Mouse (Mus musculus) limb, embryonic 13.5 days (tissue): ENCODE measurements around the gene 5730596B20Rik. TPM values are rescaled to one million over a fixed set of nuclear protein-coding genes. Genes with fewer than 3 reads are reported as not detected.
A peak's percentile ranks its signal among the peaks of the same experiment; 100 is the strongest.

Source experiments
- ATAC-seq: fragments of 200-750 bp; cut with Nextera tagmentation; 2 replicates; pipeline ENCODE4 v1.8.0; 2017; ENCODE audit warnings: low read depth, moderate number of reproducible peaks, moderate TSS enrichment; ENCODE audit not compliant: low FRiP score
- H3K27ac ChIP-seq: fragments of 300-500 bp; sonication (generic); 2 replicates; pipeline ENCODE4 v1.5.1; 2015; ENCODE audit warnings: inconsistent platforms, mild to moderate bottlenecking, moderate library complexity
- H3K27me3 ChIP-seq: fragments of 300-500 bp; sonication (generic); 2 replicates; pipeline ENCODE4 v1.6.1; 2015; ENCODE audit warnings: mild to moderate bottlenecking, inconsistent platforms
- H3K36me3 ChIP-seq: fragments of 300-500 bp; sonication (generic); 2 replicates; pipeline ENCODE4 v1.6.1; 2015; ENCODE audit warnings: inconsistent platforms, mild to moderate bottlenecking, moderate library complexity
- H3K4me1 ChIP-seq: fragments of 300-500 bp; sonication (generic); 2 replicates; pipeline ENCODE4 v1.6.1; 2015; ENCODE audit warnings: inconsistent platforms
- H3K4me2 ChIP-seq: fragments of 300-500 bp; sonication (generic); replicated peaks from 2 replicates; pipeline ENCODE4 v1.6.1; 2015; ENCODE audit warnings: inconsistent platforms, mild to moderate bottlenecking, moderate library complexity
- H3K4me3 ChIP-seq: fragments of 300-500 bp; sonication (generic); 2 replicates; pipeline ENCODE4 v1.5.1; 2015; ENCODE audit warnings: moderate library complexity, mild to moderate bottlenecking, inconsistent platforms
- H3K9ac ChIP-seq: fragments of 300-500 bp; sonication (generic); 2 replicates; pipeline ENCODE4 v1.6.1; 2015; ENCODE audit warnings: mild to moderate bottlenecking, inconsistent platforms
- H3K9me3 ChIP-seq: fragments of 300-500 bp; sonication (generic); 2 replicates; pipeline ENCODE4 v1.6.1; 2016; ENCODE audit warnings: inconsistent platforms
- WGBS: fragments of 180-500 bp; shearing (Covaris S2); methylation state at CpG from one replicate; pipeline ENCODE4 v1.1.7; 2015; 5-methylcytosine and 5-hydroxymethylcytosine counted together
- polyA plus RNA-seq: library from polyadenylated mRNA; unstranded; fragments of >200 nt; fragmentation: Nextera tagmentation; extraction: Ambion mirVana; gene quantifications from 2 replicates; pipeline ENCODE4 v1.2.1, GENCODE M21; 2015

5730596B20Rik gene
- polyA plus RNA-seq, 1 experiment from 2014 or later = 0.71 TPM

DNA sequence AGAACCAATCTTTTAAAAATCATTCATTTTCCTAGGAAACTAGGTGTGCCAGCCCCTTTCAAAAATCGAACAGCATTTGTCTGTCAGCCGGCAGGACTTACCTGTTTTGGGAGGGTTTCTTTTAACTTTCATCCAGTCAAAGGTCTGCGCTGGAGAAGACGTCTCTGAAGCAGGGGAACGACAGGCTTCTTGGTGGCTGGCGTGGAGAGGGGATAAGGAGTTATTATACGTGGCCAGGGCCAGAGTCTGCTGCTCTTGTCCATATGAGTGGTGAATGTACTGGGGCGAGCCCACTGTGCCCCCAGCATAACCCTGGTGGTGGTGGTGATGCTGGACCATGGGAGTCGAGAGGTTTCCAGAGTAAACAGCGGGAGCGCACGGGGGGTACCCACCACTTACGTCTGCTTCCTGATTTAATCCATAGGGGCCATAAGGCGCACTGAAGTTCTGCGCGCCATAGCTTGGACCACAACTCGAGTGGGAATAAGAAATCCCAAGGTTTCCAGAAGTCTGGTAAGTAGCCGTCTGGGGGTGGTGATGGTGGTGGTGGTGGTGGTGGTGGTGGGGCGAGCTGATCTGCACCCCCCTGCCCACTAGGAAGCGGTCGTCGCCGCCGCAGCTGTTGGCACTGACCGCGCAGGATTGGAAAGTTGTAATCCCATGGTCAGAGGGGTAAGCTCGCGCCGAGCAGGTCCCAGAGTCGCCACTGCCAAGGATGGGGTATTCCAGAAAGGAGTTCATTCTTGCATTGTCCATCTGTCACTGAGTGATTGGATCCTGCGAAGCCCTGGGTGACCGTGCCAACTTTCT lies 19.6 kb upstream of the 5730596B20Rik start:
- no peaks in the 10 kb centered on the region for H3K9me3 ChIP-seq
- peaks cover 89% of the 10 kb centered on the region for H3K27me3 ChIP-seq
- H3K4me3 ChIP-seq = peak overlapping the region; percentile 72
- H3K9ac ChIP-seq = no peak overlapping the region
- ATAC-seq = no peak
- H3K36me3 ChIP-seq = no peaks in the 10 kb centered on the region
- H3K27ac ChIP-seq = no peak overlapping the region
- under 1% methylated on average over 32 of the region's 32 CpGs for WGBS
- H3K4me1 ChIP-seq = peaks cover 38% of the 10 kb centered on the region
- peak overlapping the region; percentile 100 for H3K4me2 ChIP-seq

DNA sequence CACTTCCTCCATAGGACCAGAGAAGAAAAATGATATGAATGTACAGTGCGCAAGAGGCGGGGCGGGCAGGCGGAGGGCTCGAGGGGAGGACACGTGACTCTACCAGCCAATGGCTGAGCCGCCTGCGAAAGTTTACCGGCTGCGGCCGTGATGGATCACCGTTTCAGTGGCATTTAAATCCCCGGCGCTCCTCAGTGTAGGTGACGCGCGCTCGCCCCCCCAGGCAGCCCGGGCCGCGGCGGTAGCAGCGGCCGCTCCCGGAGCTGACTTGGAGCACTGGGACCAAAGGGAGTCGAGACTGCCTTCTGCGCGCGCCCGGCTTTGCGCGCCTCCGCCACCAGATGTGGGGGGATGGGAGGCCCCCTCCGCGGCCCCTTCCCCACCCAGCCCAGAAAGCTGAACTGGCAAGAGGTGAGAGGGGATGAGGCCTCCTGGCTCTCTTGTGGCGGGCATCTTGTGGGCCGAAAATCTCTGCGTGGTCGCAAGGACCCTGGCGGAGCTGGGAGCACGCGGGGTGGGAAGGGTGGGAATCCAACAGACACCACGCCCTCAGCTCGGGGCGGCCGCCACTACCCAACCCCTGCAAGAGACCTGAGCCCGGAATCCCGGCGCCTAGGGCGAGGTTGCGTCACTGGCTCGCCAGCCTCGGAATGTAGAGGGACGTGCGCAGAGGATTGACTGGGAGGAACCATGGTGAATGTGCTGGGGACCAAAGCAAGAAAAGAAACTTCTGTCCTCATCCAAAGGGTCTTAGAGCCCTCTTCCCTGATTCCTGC lies 18.8 kb upstream of the 5730596B20Rik start, which contains the start of gene Hoxa1:
TSS of gene Hoxa1 (minus strand) at position 42 of the 776 bp plus-strand sequence.
- Histone ChIP-seq H3K36me3 (no peaks in the 10 kb centered on the region), H3K27me3 (peaks cover 89% of the 10 kb centered on the region), H3K4me1 (peaks cover 45% of the 10 kb centered on the region), H3K9me3 (no peaks in the 10 kb centered on the region), H3K27ac (peak within 1 kb of the TSS; percentile 10; the same call in 1 of the 2 replicates), H3K4me3 (peak within 1 kb of the TSS; percentile 72), H3K4me2 (peak within 1 kb of the TSS; percentile 100), H3K9ac (peak within 1 kb of the TSS; percentile 67)
- WGBS = under 1% methylated on average over 55 of the region's 55 CpGs
- peak; percentile 84 for ATAC-seq

DNA sequence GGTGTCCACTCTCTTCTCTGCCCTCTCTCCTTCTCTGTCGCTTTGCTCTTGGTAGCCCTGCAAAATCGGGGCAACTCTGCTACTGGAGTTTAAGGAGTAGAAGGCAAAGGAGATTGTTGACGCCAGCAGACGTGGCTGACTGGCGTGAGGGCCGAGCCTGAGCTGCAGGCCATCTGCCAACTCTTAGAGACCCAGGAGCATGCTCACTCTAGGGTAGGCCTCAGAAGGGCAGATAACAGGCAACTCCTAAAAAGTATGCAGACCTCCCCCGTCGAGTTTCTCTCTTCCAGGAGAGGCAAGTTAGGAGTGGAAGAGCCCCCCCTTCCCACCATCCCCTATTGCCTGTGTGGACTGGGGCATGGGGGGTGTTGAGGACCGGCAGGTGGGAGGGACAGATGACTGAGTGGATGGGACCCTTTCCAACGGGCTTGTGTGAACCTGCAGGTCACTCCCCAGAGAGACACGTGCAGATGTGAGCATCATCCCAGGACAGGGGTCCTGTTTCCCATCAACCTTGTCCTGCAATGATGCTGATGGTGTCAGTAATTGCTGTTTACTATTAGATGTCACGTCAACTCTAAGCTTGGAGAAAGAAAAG lies 18.0 kb upstream of the 5730596B20Rik start:
- Histone ChIP-seq H3K9ac (peak overlapping the region; percentile 67; the same call in 1 of the 2 replicates), H3K27ac (no peak overlapping the region), H3K9me3 (no peaks in the 10 kb centered on the region), H3K27me3 (peaks cover 89% of the 10 kb centered on the region), H3K36me3 (no peaks in the 10 kb centered on the region), H3K4me3 (peak overlapping the region; percentile 72), H3K4me2 (peak overlapping the region; percentile 100), H3K4me1 (peaks cover 52% of the 10 kb centered on the region)
- WGBS = 9% methylated on average over 12 of the region's 12 CpGs
- 0 out of 2 replicates have a peak, but pooled peaks have one; percentile 9 for ATAC-seq

DNA sequence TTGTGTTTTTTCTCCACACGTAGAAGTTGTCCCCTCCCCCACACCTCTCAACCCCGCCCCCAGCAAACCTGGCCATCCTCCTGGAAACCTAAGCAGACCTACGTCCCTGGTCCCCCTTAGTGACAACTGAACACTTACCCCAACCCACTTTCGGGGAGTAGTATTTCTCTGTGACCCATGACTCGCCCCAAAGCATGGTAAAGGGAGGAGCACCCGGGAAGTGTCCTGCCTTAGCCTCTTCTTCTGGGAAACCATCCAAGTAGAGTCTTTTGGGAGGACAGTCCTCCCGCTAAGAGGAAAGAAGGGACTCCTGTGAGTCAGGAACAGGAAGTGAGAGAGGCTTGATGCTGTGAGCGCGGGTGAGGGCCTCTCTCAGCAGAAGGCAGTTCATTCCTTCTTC lies 17.3 kb upstream of the 5730596B20Rik start:
- peak overlapping the region; percentile 100 for H3K4me2 ChIP-seq
- H3K36me3 ChIP-seq = no peaks in the 10 kb centered on the region
- peak overlapping the region; percentile 72; the same call in 1 of the 2 replicates for H3K4me3 ChIP-seq
- no peaks in the 10 kb centered on the region for H3K9me3 ChIP-seq
- no peak overlapping the region for H3K27ac ChIP-seq
- no peak for ATAC-seq
- H3K4me1 ChIP-seq = peaks cover 59% of the 10 kb centered on the region
- no peak overlapping the region for H3K9ac ChIP-seq
- H3K27me3 ChIP-seq = peaks cover 89% of the 10 kb centered on the region
- WGBS = 14% methylated on average over 9 of the region's 9 CpGs

- peaks cover 87% of the 10 kb centered on the region for H3K27me3 ChIP-seq
- H3K9ac ChIP-seq = peak overlapping the region; percentile 31; the same call in 1 of the 2 replicates
- peak; percentile 21; the same call in 1 of the 2 replicates for ATAC-seq
- WGBS = 3% methylated on average over 30 of the region's 30 CpGs
- no peaks in the 10 kb centered on the region for H3K9me3 ChIP-seq
- no peaks in the 10 kb centered on the region for H3K36me3 ChIP-seq
- peak overlapping the region; percentile 72 for H3K4me3 ChIP-seq
- H3K27ac ChIP-seq = no peak overlapping the region
- H3K4me2 ChIP-seq = peak overlapping the region; percentile 100
- H3K4me1 ChIP-seq = peaks cover 64% of the 10 kb centered on the region
These were observed 16.6 kb upstream of the 5730596B20Rik start for GRCm38 (mm10) chr6:52160511-52161335.

DNA sequence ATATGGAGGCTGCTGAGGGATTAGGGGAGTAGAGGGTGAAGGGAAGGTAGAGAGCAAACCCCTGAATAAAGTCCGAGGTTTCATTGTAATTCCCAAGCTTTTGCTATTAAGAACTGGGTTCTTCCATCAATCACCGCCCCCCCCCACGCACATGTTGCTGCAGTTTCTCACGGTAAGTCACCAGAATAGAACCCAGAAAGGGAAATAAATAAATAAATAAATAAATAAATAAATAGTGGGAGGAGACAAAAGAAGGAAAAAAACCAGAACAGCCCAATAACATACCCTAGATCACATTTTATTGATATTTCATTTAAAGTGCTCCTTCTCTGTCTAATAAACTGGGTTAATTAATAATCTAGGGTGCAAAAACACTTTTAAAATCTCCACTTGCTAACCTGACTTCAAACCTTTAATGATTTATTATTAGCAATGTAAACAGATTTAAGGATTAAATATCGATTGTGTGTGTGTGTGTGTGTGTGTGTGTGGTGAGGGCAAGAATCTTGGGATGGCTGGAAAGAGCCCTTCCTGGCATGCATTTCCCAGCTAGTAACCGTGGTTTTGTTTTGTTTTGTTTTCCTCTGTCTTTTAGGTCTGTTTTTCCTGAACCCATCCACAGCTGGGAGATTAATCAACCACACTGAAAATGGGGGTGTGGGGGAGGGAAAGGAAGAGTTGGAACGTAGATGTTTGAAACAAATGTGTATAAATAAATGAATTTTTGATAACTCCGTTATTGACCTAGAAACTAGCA lies 15.8 kb upstream of the 5730596B20Rik start:
- H3K27ac ChIP-seq = no peak overlapping the region
- peak overlapping the region; percentile 100 for H3K4me2 ChIP-seq
- ATAC-seq = no peak
- H3K9me3 ChIP-seq = no peaks in the 10 kb centered on the region
- H3K4me1 ChIP-seq = peaks cover 67% of the 10 kb centered on the region
- 23% methylated on average over 8 of the region's 8 CpGs for WGBS
- no peak overlapping the region for H3K9ac ChIP-seq
- peaks cover 87% of the 10 kb centered on the region for H3K27me3 ChIP-seq
- H3K4me3 ChIP-seq = peak overlapping the region; percentile 72
- no peaks in the 10 kb centered on the region for H3K36me3 ChIP-seq

DNA sequence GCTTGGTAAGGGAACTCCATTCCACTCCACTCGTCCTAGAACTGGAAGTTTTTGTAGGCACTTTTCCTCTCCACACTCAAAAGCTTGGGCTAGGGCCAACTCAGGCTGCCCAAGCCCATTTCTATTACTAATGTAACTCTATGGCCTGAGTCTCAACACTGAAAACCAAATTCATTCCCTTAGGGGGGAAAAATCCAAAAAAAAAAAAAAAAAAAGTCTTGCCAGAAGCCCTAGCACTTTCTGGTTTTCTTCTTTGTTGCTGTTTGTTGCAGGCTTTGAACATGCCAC lies 15.3 kb upstream of the 5730596B20Rik start:
- peaks cover 87% of the 10 kb centered on the region for H3K27me3 ChIP-seq

DNA sequence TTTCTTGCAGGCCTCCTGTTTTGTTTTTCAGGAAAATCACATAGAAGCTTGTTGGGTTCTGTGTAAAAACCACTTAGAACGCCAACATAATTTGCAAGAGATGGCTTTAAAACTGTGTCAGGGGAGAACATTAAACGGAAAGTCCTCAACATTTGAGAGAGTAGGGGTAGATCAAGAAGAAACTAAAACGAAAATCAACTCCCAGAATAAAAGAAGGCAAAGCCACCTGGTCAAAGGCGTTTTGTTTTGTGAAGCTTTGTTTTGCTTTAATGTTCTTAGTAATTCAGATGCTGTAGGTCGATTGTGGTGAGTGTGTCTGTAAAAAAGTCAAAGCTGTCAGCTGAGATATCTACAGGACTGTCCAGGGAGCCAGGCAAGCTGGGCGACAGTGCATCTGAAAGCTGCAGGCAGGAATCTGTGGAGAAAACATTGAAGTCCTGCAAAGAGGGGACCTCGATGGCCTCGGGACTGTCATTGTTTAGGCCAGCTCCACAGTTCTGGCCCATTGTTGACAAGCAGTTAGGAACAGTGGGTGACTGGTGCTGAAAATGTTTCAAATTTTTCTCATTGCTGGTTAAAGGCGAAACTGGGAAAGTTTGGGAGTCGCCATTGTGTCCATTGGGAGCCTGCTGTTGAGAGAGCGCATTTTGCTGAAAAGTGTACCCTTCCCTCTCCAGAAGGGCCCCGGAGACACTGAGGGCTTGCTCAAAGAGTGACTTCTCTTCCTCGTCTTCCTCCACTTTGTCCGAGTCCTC lies 14.5 kb upstream of the 5730596B20Rik start:
- no peaks in the 10 kb centered on the region for H3K9me3 ChIP-seq
- peak overlapping the region; percentile 62 for H3K4me2 ChIP-seq
- peak overlapping the region; percentile 23 for H3K4me3 ChIP-seq
- ATAC-seq = no peak
- H3K4me1 ChIP-seq = peaks cover 59% of the 10 kb centered on the region
- no peak overlapping the region for H3K27ac ChIP-seq
- H3K36me3 ChIP-seq = no peaks in the 10 kb centered on the region
- H3K27me3 ChIP-seq = peaks cover 87% of the 10 kb centered on the region
- WGBS = 33% methylated on average over 14 of the region's 14 CpGs
- H3K9ac ChIP-seq = no peak overlapping the region

More for the DNA sequence above, 15.3 kb upstream of the 5730596B20Rik start:
- Histone ChIP-seq H3K9ac (no peak overlapping the region), H3K4me3 (no peak overlapping the region), H3K27ac (no peak overlapping the region), H3K9me3 (no peaks in the 10 kb centered on the region), H3K36me3 (no peaks in the 10 kb centered on the region), H3K4me2 (no peak overlapping the region), H3K4me1 (peaks cover 63% of the 10 kb centered on the region)
- WGBS = 37% methylated on average over 1 of the region's 1 CpGs
- no peak for ATAC-seq

DNA sequence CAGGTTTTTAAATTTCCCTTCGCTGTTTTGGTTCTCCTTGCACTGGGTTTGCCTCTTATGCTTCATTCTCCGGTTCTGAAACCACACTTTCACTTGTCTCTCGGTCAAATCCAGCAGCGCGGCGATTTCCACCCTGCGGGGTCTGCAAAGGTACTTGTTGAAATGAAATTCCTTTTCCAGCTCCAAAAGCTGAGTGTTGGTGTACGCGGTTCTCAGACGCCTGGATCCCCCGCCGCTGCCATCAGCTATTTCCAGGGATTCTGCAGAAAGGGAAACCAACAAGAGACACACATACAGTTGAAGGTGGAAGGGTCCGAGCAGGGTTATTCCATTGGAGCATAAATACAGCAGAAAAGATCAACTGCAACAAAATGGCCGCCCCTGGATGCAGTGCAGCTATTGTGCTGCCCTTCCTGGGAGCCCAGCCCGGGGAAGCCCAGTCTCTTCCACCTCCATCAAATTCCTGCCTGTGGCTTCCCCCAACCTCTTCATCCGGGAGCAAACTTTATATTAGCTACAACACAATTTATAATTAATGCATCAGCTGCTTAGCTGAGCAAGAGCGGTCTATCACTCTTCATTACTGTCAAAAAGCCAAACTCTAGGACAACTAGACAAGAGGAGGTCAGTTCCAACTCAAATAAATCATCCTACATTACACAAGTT lies 13.8 kb upstream of the 5730596B20Rik start:
- WGBS = 17% methylated on average over 17 of the region's 17 CpGs
- Histone ChIP-seq H3K9me3 (no peaks in the 10 kb centered on the region), H3K4me1 (peaks cover 59% of the 10 kb centered on the region), H3K9ac (no peak overlapping the region), H3K4me3 (peak overlapping the region; percentile 36), H3K27ac (no peak overlapping the region), H3K36me3 (no peaks in the 10 kb centered on the region), H3K27me3 (peaks cover 90% of the 10 kb centered on the region), H3K4me2 (peak overlapping the region; percentile 62)
- no peak for ATAC-seq

- no peak overlapping the region for H3K27ac ChIP-seq
These were observed 13.2 kb upstream of the 5730596B20Rik start for GRCm38 (mm10) chr6:52164051-52164625.

More at GRCm38 (mm10) chr6:52164051-52164625, 13.2 kb upstream of the 5730596B20Rik start:
- no peak for ATAC-seq
- Histone ChIP-seq H3K9ac (peak overlapping the region; percentile 63; the same call in 1 of the 2 replicates), H3K4me1 (peaks cover 58% of the 10 kb centered on the region), H3K27me3 (peaks cover 90% of the 10 kb centered on the region), H3K4me2 (peak overlapping the region; percentile 62), H3K4me3 (peak overlapping the region; percentile 36), H3K9me3 (no peaks in the 10 kb centered on the region), H3K36me3 (no peaks in the 10 kb centered on the region)
- 2% methylated on average over 38 of the region's 39 CpGs for WGBS
